Mouse (Mus musculus) neutrophil, adult 59 days (primary cell): ENCODE data around the gene A930002H24Rik. TPM values are rescaled to one million over a fixed set of nuclear protein-coding genes. Genes with fewer than 3 reads are reported as not detected.

Source experiments
- total RNA-seq, 2 experiments: library from RNA; stranded (reverse); gene quantifications; 1 replicate in 1 of 2; 2 replicates in 1 of 2; pipeline ENCODE4 v1.2.4; 2023

The A930002H24Rik gene
- under 1 TPM in 1 of 2 experiments, not detected in 1; 0.88 TPM for total RNA-seq

DNA sequence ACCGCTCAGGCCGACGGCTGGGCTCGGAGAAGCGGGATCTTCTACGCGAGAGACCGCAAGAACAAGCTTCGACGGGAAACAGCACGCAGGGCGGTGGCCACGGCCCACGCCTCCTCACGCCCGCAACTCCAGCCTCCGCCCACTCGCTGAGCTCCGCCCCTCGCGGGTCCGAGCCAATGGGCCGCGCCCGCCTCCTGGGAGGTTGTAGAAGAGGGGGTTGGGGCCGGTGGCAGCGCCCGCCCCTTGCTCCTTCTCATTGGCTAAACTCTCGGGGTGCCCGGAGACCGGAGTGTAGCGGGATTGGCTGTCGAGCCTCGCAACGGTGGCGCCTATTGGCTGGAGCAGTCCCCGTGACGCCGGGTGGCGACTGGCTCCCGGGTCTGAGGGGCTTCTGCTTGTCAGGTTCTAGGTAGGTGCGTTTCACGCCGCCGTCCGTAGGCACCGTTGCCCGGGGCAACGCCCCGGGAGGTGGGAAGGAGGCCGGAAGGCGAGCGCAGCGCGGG is at the start of gene A930002H24Rik:
TSS of gene A930002H24Rik (minus strand) at position 145 of the 503 bp plus-strand sequence.

DNA sequence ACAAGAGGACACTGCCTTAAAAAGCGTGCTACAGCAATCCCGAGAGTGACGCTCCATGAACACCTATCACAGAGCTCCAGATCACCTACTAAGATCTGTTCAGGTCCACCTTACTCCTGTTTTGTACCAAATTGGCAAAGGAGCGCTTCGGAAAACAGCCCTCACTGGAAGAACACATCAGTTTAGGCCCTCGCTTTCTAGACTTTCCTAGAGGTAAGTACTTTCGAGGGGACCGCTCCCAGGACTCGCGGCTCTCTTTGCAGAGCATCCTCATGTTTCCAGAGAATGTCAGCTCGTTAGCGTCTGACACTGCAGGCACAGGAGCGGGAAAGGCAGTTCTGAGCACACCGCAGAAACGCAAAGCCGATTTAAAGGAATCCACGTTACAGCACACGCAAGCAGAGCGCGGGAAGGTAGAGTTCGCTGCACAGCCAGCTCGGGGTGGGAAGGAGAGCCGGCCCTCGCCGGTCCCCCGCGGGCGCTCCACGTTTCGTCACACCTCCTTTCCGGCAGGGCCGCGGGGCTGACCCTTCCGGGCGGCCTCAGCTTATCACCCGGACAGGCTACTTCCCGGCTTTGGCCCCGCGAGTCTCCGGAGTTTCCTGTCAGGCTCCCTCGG is 470 bp downstream of the A930002H24Rik start, which contains the start of gene Fer:
TSS of gene Fer (plus strand) at position 51 of the 619 bp plus-strand sequence.

Other genes starting within 250 kb of the A930002H24Rik start
- gene Fer, start 729 bp downstream of the A930002H24Rik start, total RNA-seq = 1 to 10 TPM; 8.6 to 9.5 TPM